Mouse (Mus musculus) CH12.LX (cell line): Measurements from ENCODE around the gene Gpld1. TPM values are rescaled to one million over a fixed set of nuclear protein-coding genes. Genes with fewer than 3 reads are reported as not detected.

ENCODE experiments used
- DNase-seq: peaks from one replicate; pipeline ENCODE4 v3.0.0-alpha.2; 2013; ENCODE audit errors: extremely low read depth
- H3K27ac ChIP-seq: 2 replicates; pipeline ENCODE4 v1.5.1; 2012; ENCODE audit warnings: low read depth, mild to moderate bottlenecking, control low read depth, moderate library complexity; ENCODE audit not compliant: insufficient read depth
- H3K27me3 ChIP-seq: replicated peaks from 2 replicates; pipeline ENCODE3; 2012; ENCODE audit warnings: inconsistent platforms
- H3K36me3 ChIP-seq, 2 experiments: replicated peaks in 1 of 2; 2 replicates each; pipeline versions ENCODE3 to v1.6.1; 2012; ENCODE audit warnings: inconsistent platforms in 1 of 2, low read length in 1 of 2, mild to moderate bottlenecking in 1 of 2, mixed read lengths in 1 of 2, moderate library complexity in 1 of 2; ENCODE audit not compliant: control insufficient read depth in 1 of 2, insufficient read depth in 1 of 2
- H3K4me1 ChIP-seq, 2 experiments: 2 replicates each; pipeline ENCODE4 v1.6.1; 2012; ENCODE audit warnings: inconsistent platforms in 1 of 2, moderate library complexity in 1 of 2; ENCODE audit not compliant: insufficient read depth in 2 of 2, control insufficient read depth in 1 of 2
- H3K4me2 ChIP-seq: 2 replicates; pipeline ENCODE4 v1.6.1; 2012; ENCODE audit warnings: low read depth, mild to moderate bottlenecking, control low read depth; ENCODE audit not compliant: poor library complexity, insufficient read depth, severe bottlenecking
- H3K4me3 ChIP-seq, 3 experiments: fragments of 150-350 bp in 1 of 3; sonication (generic) in 1 of 3; replicated peaks in 1 of 3; 2 replicates each; pipeline versions ENCODE3 to v1.5.1; 2011 to 2012; ENCODE audit warnings: low read depth in 2 of 3, low read length in 2 of 3, mild to moderate bottlenecking in 2 of 3, moderate library complexity in 2 of 3, control low read depth in 1 of 3, improper control_type of control experiment in 1 of 3, inconsistent platforms in 1 of 3, mixed read lengths in 1 of 3; ENCODE audit not compliant: poor library complexity in 1 of 3
- H3K79me2 ChIP-seq: replicated peaks from 2 replicates; pipeline ENCODE4 v1.6.1; 2012; ENCODE audit warnings: mild to moderate bottlenecking, moderate library complexity; ENCODE audit not compliant: control insufficient read depth, poor library complexity, insufficient read depth, severe bottlenecking; ENCODE audit errors: extremely low read depth
- H3K9ac ChIP-seq: 2 replicates; pipeline ENCODE4 v1.6.1; 2012; ENCODE audit warnings: low read depth, mild to moderate bottlenecking, control low read depth, moderate library complexity; ENCODE audit not compliant: insufficient read depth
- H3K9me3 ChIP-seq: replicated peaks from 2 replicates; pipeline ENCODE3; 2012; ENCODE audit warnings: low read length, inconsistent platforms, mixed read lengths
- CHD1 ChIP-seq: IDR thresholded peaks from 2 replicates; pipeline ENCODE4 v1.6.1; 2012; ENCODE audit warnings: low read depth, low read length, improper control_type of control experiment, inconsistent platforms
- CHD2 ChIP-seq: IDR thresholded peaks from 2 replicates; pipeline ENCODE4 v1.6.1; 2011; ENCODE audit warnings: low read length, improper control_type of control experiment
- E2F4 ChIP-seq: IDR thresholded peaks from 2 replicates; pipeline ENCODE4 v1.6.1; 2011; ENCODE audit warnings: low read depth, low read length, improper control_type of control experiment; ENCODE audit not compliant: insufficient replicate concordance
- EP300 ChIP-seq: IDR thresholded peaks from 2 replicates; pipeline ENCODE4 v1.6.1; 2011; ENCODE audit warnings: low read length, improper control_type of control experiment
- ETS1 ChIP-seq: conservative IDR thresholded peaks from 2 replicates; pipeline ENCODE4 v1.6.1; 2012; ENCODE audit warnings: low read depth, mild to moderate bottlenecking, inconsistent platforms, low read length, improper control_type of control experiment, moderate library complexity
- GABPA ChIP-seq: IDR thresholded peaks from 2 replicates; pipeline ENCODE4 v1.6.1; 2012; ENCODE audit warnings: low read depth, low read length, improper control_type of control experiment, inconsistent platforms; ENCODE audit not compliant: insufficient replicate concordance
- HCFC1 ChIP-seq: IDR thresholded peaks from 2 replicates; pipeline ENCODE4 v1.6.1; 2012; ENCODE audit warnings: low read depth, mild to moderate bottlenecking, inconsistent platforms, low read length, improper control_type of control experiment
- JUND ChIP-seq: conservative IDR thresholded peaks from 2 replicates; pipeline ENCODE4 v1.6.1; 2011; ENCODE audit warnings: low read depth, low read length, improper control_type of control experiment
- KAT2A ChIP-seq: IDR thresholded peaks from 2 replicates; pipeline ENCODE4 v1.6.1; 2012; ENCODE audit warnings: low read length, improper control_type of control experiment, inconsistent platforms; ENCODE audit not compliant: insufficient replicate concordance
- MAZ ChIP-seq: IDR thresholded peaks from 2 replicates; pipeline ENCODE4 v1.6.1; 2012; ENCODE audit warnings: low read depth, mild to moderate bottlenecking, inconsistent platforms, low read length, improper control_type of control experiment, moderate library complexity
- MXI1 ChIP-seq: IDR thresholded peaks from 2 replicates; pipeline ENCODE4 v1.6.1; 2011; ENCODE audit warnings: mild to moderate bottlenecking, low read depth, low read length, improper control_type of control experiment
- POLR2A ChIP-seq: IDR thresholded peaks from 2 replicates; pipeline ENCODE4 v1.6.1; 2011; ENCODE audit warnings: low read depth, mild to moderate bottlenecking, improper control_type of control experiment, low read length
- RCOR1 ChIP-seq: conservative IDR thresholded peaks from 2 replicates; pipeline ENCODE4 v1.6.1; 2012; ENCODE audit warnings: low read depth, mild to moderate bottlenecking, inconsistent platforms, low read length, improper control_type of control experiment
- SMC3 ChIP-seq: IDR thresholded peaks from 2 replicates; pipeline ENCODE4 v1.6.1; 2011; ENCODE audit warnings: low read depth, low read length, improper control_type of control experiment
- TCF12 ChIP-seq: IDR thresholded peaks from 2 replicates; pipeline ENCODE4 v1.6.1; 2014; ENCODE audit warnings: low read depth, mild to moderate bottlenecking, inconsistent platforms, low read length, improper control_type of control experiment
- UBTF ChIP-seq: IDR thresholded peaks from 2 replicates; pipeline ENCODE4 v1.6.1; 2012; ENCODE audit warnings: low read depth, mild to moderate bottlenecking, inconsistent platforms, low read length, improper control_type of control experiment, moderate library complexity
- USF1 ChIP-seq: IDR thresholded peaks from 2 replicates; pipeline ENCODE4 v1.6.1; 2014; ENCODE audit warnings: low read depth, mild to moderate bottlenecking, inconsistent platforms, low read length, improper control_type of control experiment
- USF2 ChIP-seq: conservative IDR thresholded peaks from 2 replicates; pipeline ENCODE4 v1.6.1; 2011; ENCODE audit warnings: low read depth, low read length, improper control_type of control experiment
- ZMIZ1 ChIP-seq: IDR thresholded peaks from 2 replicates; pipeline ENCODE4 v1.6.1; 2012; ENCODE audit warnings: low read depth, mild to moderate bottlenecking, inconsistent platforms, low read length, improper control_type of control experiment
- ZNF384 ChIP-seq: IDR thresholded peaks from 2 replicates; pipeline ENCODE4 v1.6.1; 2012; ENCODE audit warnings: low read depth, low read length, improper control_type of control experiment, inconsistent platforms
- dilution Hi-C: fragments of 300-500 bp; cut with MboI; formaldehyde crosslinking; loops from 2 replicates; pipeline ENCODE4 v1.14.3; 2020; ENCODE audit warnings: low sequenced_read_pairs; ENCODE audit not compliant: extremely low pct_unique_long_range_greater_than_20kb, extremely low pct_ligation_motif_present
- in situ Hi-C: fragments of 300-500 bp; cut with MboI; formaldehyde crosslinking; loops from 3 replicates; pipeline ENCODE4 v1.14.3; 2019; ENCODE audit warnings: low sequenced_read_pairs, low pct_ligation_motif_present, low pct_unique_long_range_greater_than_20kb, mixed read lengths
- polyA plus RNA-seq: library from polyadenylated mRNA; unstranded; fragments of >175 nt; gene quantifications from 2 replicates; pipeline ENCODE4 v1.2.1, GENCODE M21; 2012; ENCODE audit warnings: low read depth; ENCODE audit not compliant: insufficient read length
- total RNA-seq, 2 experiments: library from RNA; depleted of rRNA; stranded (reverse); fragments of 300-350 nt in 1 of 2; fragments of >200 nt in 1 of 2; gene quantifications; 2 replicates each; pipeline ENCODE4 v1.2.3; 2012 to 2014

The Gpld1 gene
- total and polyA plus RNA-seq, 3 experiments: 0.23 to 1.4 (median 0.30) TPM

- Histone ChIP-seq H3K4me2 (no peak overlapping the region), H3K36me3 (no peaks in the 10 kb centered on the region), H3K9ac (no peak overlapping the region), H3K27me3 (no peaks in the 10 kb centered on the region), H3K27ac (no peak overlapping the region), H3K4me3 (no peak overlapping the region), H3K4me1 (no peaks in the 10 kb centered on the region), H3K9me3 (no peaks in the 10 kb centered on the region), H3K79me2 (no peaks in the 10 kb centered on the region)
- in situ Hi-C loops: loop anchor here (25.0 kb wide), 3 partner anchors 201 to 576 kb away; partner anchors contain the start of gene Cmah
- DNase-seq: no peak
- dilution Hi-C loops: no loop called here
- TF ChIP-seq CHD1 (no peak), TCF12 (no peak), GABPA (no peak), RCOR1 (no peak), E2F4 (no peak), HCFC1 (no peak), SMC3 (no peak), CHD2 (no peak), MXI1 (no peak), ETS1 (no peak), USF2 (no peak), KAT2A (no peak), UBTF (no peak)
These were observed 29.4 kb upstream of the Gpld1 start for GRCm38 (mm10) chr13:24913576-24913975.

GRCm38 (mm10) chr13:24914915-24915314 lies 28.0 kb upstream of the Gpld1 start:
- in situ Hi-C loops: loop anchor here (25.0 kb wide), 3 partner anchors 203 to 578 kb away; partner anchors contain the start of gene Cmah
- DNase-seq: no peak
- dilution Hi-C loops: no loop called here
- Histone ChIP-seq H3K36me3 (no peaks in the 10 kb centered on the region), H3K79me2 (no peaks in the 10 kb centered on the region), H3K9me3 (no peaks in the 10 kb centered on the region), H3K27ac (no peak overlapping the region), H3K4me3 (no peak overlapping the region), H3K27me3 (no peaks in the 10 kb centered on the region), H3K4me1 (no peaks in the 10 kb centered on the region), H3K9ac (no peak overlapping the region), H3K4me2 (no peak overlapping the region)
- no peak for TF ChIP-seq HCFC1
- TF ChIP-seq EP300: no peak

- Histone ChIP-seq H3K27ac (no peak overlapping the region), H3K4me1 (no peaks in the 10 kb centered on the region), H3K4me2 (no peak overlapping the region), H3K27me3 (no peaks in the 10 kb centered on the region), H3K9ac (no peak overlapping the region), H3K9me3 (no peaks in the 10 kb centered on the region), H3K4me3 (no peak overlapping the region), H3K79me2 (no peaks in the 10 kb centered on the region), H3K36me3 (no peaks in the 10 kb centered on the region)
- DNase-seq: no peak
- dilution Hi-C loops (no loop called here), in situ Hi-C loops (loop anchor here (25.0 kb wide), 3 partner anchors 204 to 579 kb away; partner anchors contain the start of gene Cmah)
- TF ChIP-seq JUND (no peak), UBTF (no peak), RCOR1 (no peak), USF1 (no peak), MAZ (no peak), CHD2 (no peak), POLR2A (no peak), ZMIZ1 (no peak), ZNF384 (no peak), SMC3 (no peak)
These were observed 27.1 kb upstream of the Gpld1 start for GRCm38 (mm10) chr13:24915831-24916230.
